10 mouse cellular contexts compared by ENCODE assay signal in genomic region chr2:129696059-129696458, GRCm38 (mm10). TPM values are rescaled to one million over a fixed set of nuclear protein-coding genes. Genes with fewer than 3 reads are reported as not detected.
DNase-seq lines count a peak whose midpoint lies in the region; ATAC-seq lines count a peak whose summit lies in the region.
"Had no signal": no experiment of that assay in that cellular context is flagged by ENCODE, and none has a peak within 500 bp of the region (broad histone marks: within the 10 kb centered on the region; RNA-seq: fewer than 3 reads in every experiment).

No protein-coding gene starts in this region.

- no peak overlapping the region for H3K27ac ChIP-seq in heart, embryonic 11.5 days (ENCODE audit: low read depth, low read length)
- H3K27ac ChIP-seq: embryonic facial prominence, embryonic 13.5 days; liver, embryonic 15.5 days had no signal

- no peak overlapping the region for H3K4me3 ChIP-seq in heart, embryonic 11.5 days (ENCODE audit: low read depth, low read length)
- H3K4me3 ChIP-seq: embryonic facial prominence, embryonic 13.5 days; liver, embryonic 15.5 days had no signal

- no peaks in the 10 kb centered on the region for H3K9me3 ChIP-seq in heart, embryonic 11.5 days (replicated peaks; ENCODE audit: control insufficient read depth, low read length)
- H3K9me3 ChIP-seq: embryonic facial prominence, embryonic 13.5 days; liver, embryonic 15.5 days had no signal

- WGBS in heart, embryonic 11.5 days (ENCODE audit: insufficient replicate concordance): 4% methylated on average over 4 of the region's 4 CpGs

- no peak for ATAC-seq in heart, embryonic 11.5 days (replicated peaks; ENCODE audit: insufficient number of reproducible peaks, low FRiP score, low TSS enrichment)

- no peak overlapping the region for H3K4me2 ChIP-seq in heart, embryonic 11.5 days
- H3K4me2 ChIP-seq: embryonic facial prominence, embryonic 13.5 days; liver, embryonic 15.5 days had no signal

- no peaks in the 10 kb centered on the region for H3K36me3 ChIP-seq in heart, embryonic 11.5 days (ENCODE audit: control insufficient read depth, insufficient read depth, low read length)
- H3K36me3 ChIP-seq: embryonic facial prominence, embryonic 13.5 days; liver, embryonic 15.5 days had no signal

- peaks cover 26% of the 10 kb centered on the region for H3K27me3 ChIP-seq in heart, embryonic 11.5 days (ENCODE audit: control insufficient read depth, insufficient read depth, low read length)

- H3K9ac ChIP-seq in heart, embryonic 11.5 days (ENCODE audit: low read depth, low read length): no peak overlapping the region
- H3K9ac ChIP-seq: embryonic facial prominence, embryonic 13.5 days; liver, embryonic 15.5 days had no signal

- intact Hi-C loops in heart, postnatal 14 days (cut with DNase I): no loop called here

- no peaks in the 10 kb centered on the region for H3K4me1 ChIP-seq in heart, embryonic 11.5 days (ENCODE audit: control insufficient read depth, insufficient read depth, low read length)
- H3K4me1 ChIP-seq: liver, embryonic 15.5 days had no signal

- peak; percentile 36 to 42 for DNase-seq in heart, postnatal 14 days
- DNase-seq in urinary bladder, postnatal 25 days (ENCODE audit: low spot score): peak; percentile 12
- no peak for DNase-seq in urinary bladder, postnatal 4 days (ENCODE audit: low spot score in 2 of 2)
- peak; percentile 59 for DNase-seq in cerebellum, adult 9-10 months
- peak; percentile 25 to 36 for DNase-seq in frontal cortex, postnatal 25 days (ENCODE audit: low spot score in 2 of 2)
- DNase-seq in lung, postnatal 36 days: peak; percentile 44
- peak; percentile 63 for DNase-seq in testis, postnatal 10 days (ENCODE audit: low spot score)

RNA-seq across cellular contexts. Expression of gene Pdyn, which starts 3.6 kb away (rescaled TPM):
- total RNA-seq in heart, postnatal 14 days (2021): not detected
- polyA plus RNA-seq in heart, embryonic 11.5 days (2014; fragmentation: Nextera tagmentation; extraction: Ambion mirVana): 0.27 and 0.41 TPM in 2 replicates

Comparison
In these comparisons a context has a peak if more than half of its experiments do, and no peak if none do; other contexts are left out.
1. DNase-seq: peak in heart, postnatal 14 days (2 of 2), urinary bladder, postnatal 25 days (single experiment), cerebellum, adult 9-10 months (single experiment), frontal cortex, postnatal 25 days (2 of 2), lung, postnatal 36 days (single experiment) and testis, postnatal 10 days (single experiment); none in urinary bladder, postnatal 4 days (0 of 2).